Mouse (Mus musculus) liver, postnatal 0 days (tissue): Measurements from ENCODE around the gene 0610030E20Rik. TPM values are rescaled to one million over a fixed set of nuclear protein-coding genes. Genes with fewer than 3 reads are reported as not detected.

Experiments
- ATAC-seq: fragments of 200-750 bp; cut with Nextera tagmentation; 2 replicates; pipeline ENCODE4 v1.8.0; 2017; ENCODE audit warnings: mild to moderate bottlenecking, moderate library complexity
- DNase-seq: peaks from one replicate; pipeline ENCODE4 v3.0.0-alpha.2; 2016
- H3K27ac ChIP-seq: fragments of 300-500 bp; sonication (generic); 2 replicates; pipeline ENCODE4 v1.5.1; 2014; ENCODE audit warnings: antibody characterized with exemption, moderate library complexity, mild to moderate bottlenecking, low read depth
- H3K27me3 ChIP-seq: fragments of 300-500 bp; sonication (generic); 2 replicates; pipeline ENCODE4 v1.6.1; 2014; ENCODE audit warnings: low read length, control low read depth, mixed read lengths; ENCODE audit not compliant: insufficient read depth
- H3K36me3 ChIP-seq: fragments of 300-500 bp; sonication (generic); replicated peaks from 2 replicates; pipeline ENCODE4 v1.6.1; 2014; ENCODE audit warnings: mild to moderate bottlenecking, control low read depth, low read length, moderate library complexity, mixed read lengths; ENCODE audit not compliant: insufficient read depth
- H3K4me1 ChIP-seq: fragments of 300-500 bp; sonication (generic); 2 replicates; pipeline ENCODE4 v1.6.1; 2014; ENCODE audit warnings: antibody characterized with exemption, mild to moderate bottlenecking, control low read depth; ENCODE audit not compliant: insufficient read depth
- H3K4me2 ChIP-seq: fragments of 300-500 bp; sonication (generic); 2 replicates; pipeline ENCODE4 v1.6.1; 2014; ENCODE audit warnings: low read depth, mild to moderate bottlenecking, low read length, moderate library complexity, mixed read lengths
- H3K4me3 ChIP-seq: fragments of 300-500 bp; sonication (generic); 2 replicates; pipeline ENCODE4 v1.5.1; 2014; ENCODE audit warnings: low read depth, low read length
- H3K9ac ChIP-seq: fragments of 300-500 bp; sonication (generic); replicated peaks from 2 replicates; pipeline ENCODE4 v1.6.1; 2014; ENCODE audit warnings: mild to moderate bottlenecking, moderate library complexity
- H3K9me3 ChIP-seq: fragments of 300-500 bp; sonication (generic); 2 replicates; pipeline ENCODE4 v1.6.1; 2016; ENCODE audit warnings: mild to moderate bottlenecking, control low read depth, low read length, mixed read lengths
- CTCF ChIP-seq: sonication (generic); IDR thresholded peaks from 2 replicates; pipeline ENCODE4 v1.5.1; 2016; ENCODE audit warnings: antibody characterized with exemption, low read depth
- EP300 ChIP-seq: IDR thresholded peaks from 2 replicates; pipeline ENCODE4 v1.6.1; 2016; ENCODE audit warnings: antibody characterized with exemption, low read depth, mild to moderate bottlenecking
- WGBS: fragments of 180-500 bp; shearing (Covaris S2); extraction: QIAGEN DNeasy Blood & Tissue Kit; methylation state at CpG from one replicate; pipeline ENCODE4 v1.1.7; 2014; ENCODE audit not compliant: insufficient replicate concordance; 5-methylcytosine and 5-hydroxymethylcytosine counted together
- polyA plus RNA-seq: library from polyadenylated mRNA; unstranded; fragments of >200 nt; fragmentation: Nextera tagmentation; extraction: Ambion mirVana; gene quantifications from 2 replicates; pipeline ENCODE4 v1.2.1, GENCODE M21; 2015

Gene 0610030E20Rik
- polyA plus RNA-seq, 1 experiment from 2014 or later, result 13.3 TPM

- DNase-seq, result no peak
- no peak overlapping the region for H3K27ac ChIP-seq
- H3K4me1 ChIP-seq, result peaks cover 43% of the 10 kb centered on the region
- no peak overlapping the region for H3K9ac ChIP-seq
- no peaks in the 10 kb centered on the region for H3K9me3 ChIP-seq
- WGBS, result 92% methylated on average over 2 of the region's 2 CpGs
- H3K4me3 ChIP-seq, result no peak overlapping the region
- no peaks in the 10 kb centered on the region for H3K27me3 ChIP-seq
- peaks cover 44% of the 10 kb centered on the region for H3K36me3 ChIP-seq
- H3K4me2 ChIP-seq, result no peak overlapping the region
- TF ChIP-seq EP300 (no peak), CTCF (no peak)
- ATAC-seq, result no peak
These were observed 39.4 kb downstream of the 0610030E20Rik start for GRCm38 (mm10) chr6:72386561-72386960.

DNA sequence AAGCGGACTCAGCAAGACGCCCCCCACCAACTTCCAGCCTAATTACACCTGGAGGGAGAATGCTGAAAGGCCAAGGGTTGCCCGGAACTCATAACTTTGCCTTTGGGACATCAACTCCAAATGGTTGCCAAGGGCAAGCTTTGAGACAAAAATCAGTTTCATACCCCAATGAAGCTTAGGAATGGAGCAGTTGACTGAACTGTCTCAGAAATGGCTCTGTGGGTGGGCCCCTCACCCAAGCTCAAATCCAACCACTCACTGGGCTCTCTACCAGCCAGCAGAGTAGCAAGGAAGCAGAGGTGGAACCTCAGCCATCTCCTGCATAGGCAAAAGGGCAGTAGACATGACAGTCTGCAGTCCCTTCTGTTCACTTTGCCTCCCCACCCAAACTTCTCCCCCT is 40.7 kb downstream of the 0610030E20Rik start:
- Histone ChIP-seq H3K4me1 (peaks cover 36% of the 10 kb centered on the region), H3K9me3 (no peaks in the 10 kb centered on the region), H3K27me3 (no peaks in the 10 kb centered on the region), H3K4me3 (peak overlapping the region; percentile 64), H3K27ac (peak overlapping the region; percentile 98), H3K36me3 (peaks cover 44% of the 10 kb centered on the region), H3K9ac (peak overlapping the region; percentile 86), H3K4me2 (peak overlapping the region; percentile 80)
- no peak for TF ChIP-seq CTCF
- no peak for TF ChIP-seq EP300
- no peak for DNase-seq
- WGBS, result 79% methylated on average over 3 of the region's 3 CpGs
- no peak for ATAC-seq

DNA sequence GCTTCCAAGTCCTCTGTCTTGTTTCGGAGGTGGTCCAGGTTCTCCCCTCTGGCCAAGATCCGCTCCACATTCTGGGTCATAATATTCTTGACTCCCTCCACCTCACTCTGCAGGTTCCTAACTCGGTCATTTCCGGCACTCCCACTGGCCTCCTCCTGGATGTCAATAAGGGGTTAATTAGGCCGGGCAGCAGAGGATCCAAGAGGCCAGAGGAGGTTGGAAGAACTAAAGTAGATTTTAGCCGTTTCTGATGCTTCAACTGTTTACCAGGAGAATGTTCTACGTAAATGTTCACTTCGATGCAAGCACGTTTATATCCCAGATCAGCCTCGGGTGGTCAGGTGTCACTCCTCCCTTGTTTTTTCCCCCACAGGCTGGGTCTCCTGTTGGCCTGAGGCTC is 41.1 kb downstream of the 0610030E20Rik start:
- DNase-seq, result no peak
- ATAC-seq, result no peak

GRCm38 (mm10) chr6:72388791-72389329 is 41.7 kb downstream of the 0610030E20Rik start:
- Histone ChIP-seq H3K9me3 (no peaks in the 10 kb centered on the region), H3K27me3 (no peaks in the 10 kb centered on the region), H3K4me1 (peaks cover 31% of the 10 kb centered on the region), H3K4me3 (peak overlapping the region; percentile 64), H3K27ac (peak overlapping the region; percentile 98), H3K4me2 (peak overlapping the region; percentile 80), H3K9ac (peak overlapping the region; percentile 86), H3K36me3 (peaks cover 44% of the 10 kb centered on the region)
- no peak for TF ChIP-seq CTCF
- TF ChIP-seq EP300, result no peak
- 53% methylated on average over 6 of the region's 6 CpGs for WGBS
- ATAC-seq (no peak), DNase-seq (no peak)

More for the DNA sequence above, 41.1 kb downstream of the 0610030E20Rik start:
- Histone ChIP-seq H3K27ac (peak overlapping the region; percentile 98), H3K4me2 (peak overlapping the region; percentile 80), H3K9me3 (no peaks in the 10 kb centered on the region), H3K36me3 (peaks cover 44% of the 10 kb centered on the region), H3K4me1 (peaks cover 35% of the 10 kb centered on the region), H3K27me3 (no peaks in the 10 kb centered on the region), H3K9ac (peak overlapping the region; percentile 86), H3K4me3 (peak overlapping the region; percentile 64)
- WGBS, result 62% methylated on average over 10 of the region's 10 CpGs
- TF ChIP-seq EP300 (no peak), CTCF (no peak)

DNA sequence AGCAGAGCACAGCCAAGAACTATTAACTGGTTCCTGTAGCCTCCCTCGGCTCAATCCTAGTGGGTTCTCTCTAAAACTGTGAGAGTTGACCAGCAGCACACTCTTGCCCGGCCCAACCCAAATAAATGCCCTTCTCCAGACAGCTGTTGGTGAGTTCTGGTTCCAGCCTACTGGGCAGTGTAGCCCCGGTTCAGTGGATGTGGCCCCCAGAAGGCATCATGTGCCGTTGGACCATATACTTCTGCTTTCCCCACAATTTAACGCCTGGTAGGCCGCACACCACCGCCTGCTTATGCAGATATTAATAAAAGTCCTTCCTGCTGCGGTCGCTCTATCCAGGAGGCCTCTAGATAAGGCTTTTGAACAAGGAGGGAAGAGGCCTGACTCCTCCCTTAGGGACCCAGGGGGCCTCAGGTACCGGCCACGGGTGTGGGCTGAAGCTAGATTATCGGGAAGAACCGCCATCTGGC is 42.4 kb downstream of the 0610030E20Rik start:
- Histone ChIP-seq H3K9ac (peak overlapping the region; percentile 86), H3K9me3 (no peaks in the 10 kb centered on the region), H3K4me2 (peak overlapping the region; percentile 80), H3K27me3 (no peaks in the 10 kb centered on the region), H3K4me1 (peaks cover 29% of the 10 kb centered on the region), H3K4me3 (peak overlapping the region; percentile 64), H3K36me3 (peaks cover 39% of the 10 kb centered on the region), H3K27ac (peak overlapping the region; percentile 98)
- no peak for TF ChIP-seq CTCF
- peak; percentile 97 for TF ChIP-seq EP300
- ATAC-seq (peak; percentile 86), DNase-seq (peak; percentile 79)
- 5% methylated on average over 13 of the region's 13 CpGs for WGBS

GRCm38 (mm10) chr6:72389941-72390771 is 43.0 kb downstream of the 0610030E20Rik start, which contains the start of gene Vamp8:
Gene Vamp8, minus strand, starts transcription at chr6:72390703.
- ATAC-seq (peak; percentile 74), DNase-seq (peak; percentile 82)
- Histone ChIP-seq H3K27me3 (no peaks in the 10 kb centered on the region), H3K9me3 (no peaks in the 10 kb centered on the region), H3K9ac (peak within 1 kb of the TSS; percentile 86), H3K4me3 (peak within 1 kb of the TSS; percentile 64), H3K4me1 (peaks cover 29% of the 10 kb centered on the region), H3K4me2 (peak within 1 kb of the TSS; percentile 80), H3K36me3 (peaks cover 32% of the 10 kb centered on the region), H3K27ac (peak within 1 kb of the TSS; percentile 98)
- TF ChIP-seq EP300 (peak; percentile 23; the same call in 1 of the 2 replicates), CTCF (peak; percentile 50)
- WGBS, result under 1% methylated on average over 33 of the region's 33 CpGs
